Mouse (Mus musculus) ovary, postnatal 10 days (tissue): ENCODE measurements around the gene Gm15085.
"Not testable (repeated sequence)": the region's sequence is repeated elsewhere in the genome, so short reads cannot be mapped to it uniquely, and the experiment has no call there.

Experiments
- DNase-seq: peaks from one replicate; pipeline ENCODE4 v3.0.0; 2022; ENCODE audit warnings: low spot score

The Gm15085 gene

DNA sequence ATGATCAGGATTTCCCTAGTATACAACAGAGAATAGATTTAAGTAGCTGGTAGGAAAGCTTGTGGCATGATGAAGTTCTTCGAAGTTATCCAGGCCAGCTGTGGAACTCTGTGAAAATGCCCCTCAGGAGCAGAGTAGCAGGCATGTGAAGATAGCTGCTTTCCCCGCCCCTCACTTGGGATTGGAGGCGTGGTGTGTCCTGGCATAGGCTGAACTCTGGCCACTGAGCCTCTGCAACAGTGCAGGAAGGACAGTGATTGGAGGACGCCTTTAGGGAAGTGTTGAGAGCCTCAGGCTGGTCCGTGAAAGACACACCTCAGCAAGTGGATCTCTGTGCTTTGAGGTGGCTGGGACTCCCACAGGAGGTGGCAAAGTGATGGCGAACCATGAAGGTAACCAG, at the start of gene Gm15085:
Gene Gm15085 (plus strand): TSS at position 301 of the 400 bp plus-strand sequence.
- DNase-seq, result not testable (repeated sequence)
